Mouse (Mus musculus): ENCODE results near the gene Synpo2. TPM values are rescaled to one million over a fixed set of nuclear protein-coding genes. Genes with fewer than 3 reads are reported as not detected.

Gene Synpo2
- polyA plus RNA-seq, 1 experiment = 5.4 TPM

DNA sequence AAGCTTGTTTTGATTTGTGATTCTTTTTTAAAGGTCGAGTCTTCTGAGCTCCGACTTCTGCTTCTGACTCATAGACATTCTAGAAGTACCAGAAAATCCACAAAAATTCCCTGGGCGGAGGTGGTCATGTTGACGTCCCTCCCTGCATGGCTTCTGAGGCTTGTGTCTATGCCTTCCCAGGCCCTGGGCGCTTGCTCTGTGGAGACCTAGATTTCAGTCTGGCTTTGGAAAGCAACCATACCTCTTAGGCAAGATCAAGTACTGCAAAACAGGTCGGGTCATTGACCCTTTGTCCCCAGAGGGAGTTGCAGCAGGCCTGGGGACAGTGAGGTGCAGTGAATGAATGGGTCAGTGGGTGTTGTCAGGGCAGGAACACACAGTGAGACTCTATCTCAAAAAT is 131.6 kb downstream of the Synpo2 start:
- Histone ChIP-seq H3K36me3 (ENCODE audit: control insufficient read depth, insufficient read depth, low read length) (no peaks in the 10 kb centered on the region), H3K27ac (ENCODE audit: insufficient read depth, low read depth, low read length) (no peak overlapping the region), H3K4me1 (ENCODE audit: control insufficient read depth, insufficient read depth, low read length) (no peaks in the 10 kb centered on the region), H3K4me3 (ENCODE audit: insufficient read depth, low read depth, low read length) (no peak overlapping the region), H3K27me3 (replicated peaks; ENCODE audit: control insufficient read depth, insufficient read depth, low read length) (no peaks in the 10 kb centered on the region)
- no peak for DNase-seq
- TF ChIP-seq POLR2A (IDR thresholded peaks at IDR 0.05; ENCODE audit: low read depth, low read length) (no peak), CTCF (conservative IDR thresholded peaks at IDR 0.05; ENCODE audit: insufficient read depth, insufficient read length, low read depth, low read length) (no peak)
- WGBS = 74% methylated on average over 6 of the region's 6 CpGs

DNA sequence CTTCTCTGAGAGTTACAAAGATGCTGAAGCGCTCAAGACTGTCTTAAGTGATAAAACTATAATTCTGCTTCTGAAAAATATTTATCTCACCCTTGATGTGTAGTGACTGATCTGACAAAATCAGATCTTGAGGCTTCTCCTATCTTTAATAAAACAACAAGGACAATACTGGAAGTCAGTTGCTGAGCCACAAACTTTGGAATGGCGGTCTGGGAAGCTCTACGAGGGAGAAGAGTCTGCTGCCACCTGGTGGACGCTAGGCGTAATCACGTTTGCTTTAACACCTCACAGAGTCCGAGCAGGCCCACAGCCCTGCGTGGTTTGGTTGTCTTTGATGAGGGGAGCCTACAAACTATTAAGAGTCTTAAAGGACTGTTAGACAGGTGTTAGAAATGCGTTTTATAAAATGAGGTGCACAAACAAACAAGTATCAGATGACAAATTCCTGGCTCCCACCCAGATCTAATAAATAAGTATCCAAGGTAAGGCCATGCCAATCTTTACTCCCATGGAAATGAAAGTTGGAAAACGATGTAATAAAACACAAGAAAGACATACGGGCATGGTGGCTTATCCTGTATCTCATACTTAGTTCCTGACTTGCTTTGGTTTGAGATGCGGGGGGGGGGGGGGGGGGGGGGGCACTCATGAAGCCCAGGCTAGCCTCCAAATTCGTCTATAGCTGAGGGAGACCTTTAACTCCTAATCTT is 132.6 kb downstream of the Synpo2 start:
- H3K27ac ChIP-seq (ENCODE audit: insufficient read depth, low read depth, low read length) = no peak overlapping the region
- no peaks in the 10 kb centered on the region for H3K36me3 ChIP-seq (ENCODE audit: control insufficient read depth, insufficient read depth, low read length)
- no peaks in the 10 kb centered on the region for H3K27me3 ChIP-seq (replicated peaks; ENCODE audit: control insufficient read depth, insufficient read depth, low read length)
- DNase-seq = peak; percentile 77
- WGBS = 21% methylated on average over 13 of the region's 13 CpGs
- TF ChIP-seq POLR2A (IDR thresholded peaks at IDR 0.05; ENCODE audit: low read depth, low read length) (no peak), CTCF (conservative IDR thresholded peaks at IDR 0.05; ENCODE audit: insufficient read depth, insufficient read length, low read depth, low read length) (peak; percentile 94)
- H3K4me3 ChIP-seq (ENCODE audit: insufficient read depth, low read depth, low read length) = no peak overlapping the region
- H3K4me1 ChIP-seq (ENCODE audit: control insufficient read depth, insufficient read depth, low read length) = no peaks in the 10 kb centered on the region

DNA sequence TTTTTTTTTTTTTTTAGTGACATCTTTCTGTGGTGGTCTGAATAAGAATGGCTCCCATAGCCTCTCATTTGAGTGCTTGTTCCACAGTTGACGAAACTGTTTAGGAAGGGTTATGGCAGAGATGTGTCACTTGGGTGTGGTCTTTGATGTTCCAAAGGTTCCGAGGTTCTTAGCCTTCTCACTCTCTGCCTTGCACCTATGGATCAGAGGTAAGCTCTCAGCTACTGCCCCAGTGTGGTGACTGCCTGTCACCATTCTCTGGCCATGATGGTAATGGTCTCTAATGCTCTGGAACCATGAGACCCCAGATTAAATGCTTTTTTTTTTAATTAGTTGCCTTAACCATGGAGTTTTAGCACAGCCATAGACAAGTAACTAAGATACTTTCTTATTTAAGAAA is 134.2 kb downstream of the Synpo2 start:
- Histone ChIP-seq H3K27ac (ENCODE audit: insufficient read depth, low read depth, low read length) (no peak overlapping the region), H3K4me3 (ENCODE audit: insufficient read depth, low read depth, low read length) (no peak overlapping the region), H3K36me3 (ENCODE audit: control insufficient read depth, insufficient read depth, low read length) (no peaks in the 10 kb centered on the region), H3K27me3 (replicated peaks; ENCODE audit: control insufficient read depth, insufficient read depth, low read length) (no peaks in the 10 kb centered on the region), H3K4me1 (ENCODE audit: control insufficient read depth, insufficient read depth, low read length) (no peaks in the 10 kb centered on the region)
- no peak for TF ChIP-seq CTCF (conservative IDR thresholded peaks at IDR 0.05; ENCODE audit: insufficient read depth, insufficient read length, low read depth, low read length)
- no peak for TF ChIP-seq POLR2A (IDR thresholded peaks at IDR 0.05; ENCODE audit: low read depth, low read length)
- 89% methylated on average over 2 of the region's 2 CpGs for WGBS
- no peak for DNase-seq

DNA sequence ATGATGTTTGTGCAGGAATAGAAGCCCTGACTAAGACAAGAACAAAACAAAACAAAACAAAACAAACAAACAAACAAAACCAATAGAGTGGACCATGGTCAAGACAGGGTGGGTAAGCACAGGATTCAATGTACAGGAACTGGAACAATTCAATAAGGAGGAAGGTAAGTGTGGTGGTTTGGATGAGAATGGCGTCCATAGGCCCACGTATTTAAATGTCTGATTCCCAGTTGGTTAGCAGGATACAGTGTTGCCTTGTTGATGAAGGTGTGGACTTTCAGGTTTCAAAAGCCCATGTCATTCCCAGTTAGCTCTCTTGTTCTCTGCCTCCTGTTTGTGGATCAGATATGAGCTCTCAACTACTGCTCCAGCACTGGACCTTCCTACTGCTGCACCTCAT is 140.8 kb downstream of the Synpo2 start:
- H3K27me3 ChIP-seq (replicated peaks; ENCODE audit: control insufficient read depth, insufficient read depth, low read length) = no peaks in the 10 kb centered on the region
- TF ChIP-seq POLR2A (IDR thresholded peaks at IDR 0.05; ENCODE audit: low read depth, low read length) (no peak), CTCF (conservative IDR thresholded peaks at IDR 0.05; ENCODE audit: insufficient read depth, insufficient read length, low read depth, low read length) (no peak)
- no peak for DNase-seq
- no peak overlapping the region for H3K4me3 ChIP-seq (ENCODE audit: insufficient read depth, low read depth, low read length)
- no peaks in the 10 kb centered on the region for H3K36me3 ChIP-seq (ENCODE audit: control insufficient read depth, insufficient read depth, low read length)
- H3K4me1 ChIP-seq (ENCODE audit: control insufficient read depth, insufficient read depth, low read length) = peaks cover 12% of the 10 kb centered on the region; the same call in 1 of the 2 replicates
- WGBS = 98% methylated on average over 2 of the region's 2 CpGs
- peak overlapping the region; percentile 31; the same call in 1 of the 2 replicates for H3K27ac ChIP-seq (ENCODE audit: insufficient read depth, low read depth, low read length)

DNA sequence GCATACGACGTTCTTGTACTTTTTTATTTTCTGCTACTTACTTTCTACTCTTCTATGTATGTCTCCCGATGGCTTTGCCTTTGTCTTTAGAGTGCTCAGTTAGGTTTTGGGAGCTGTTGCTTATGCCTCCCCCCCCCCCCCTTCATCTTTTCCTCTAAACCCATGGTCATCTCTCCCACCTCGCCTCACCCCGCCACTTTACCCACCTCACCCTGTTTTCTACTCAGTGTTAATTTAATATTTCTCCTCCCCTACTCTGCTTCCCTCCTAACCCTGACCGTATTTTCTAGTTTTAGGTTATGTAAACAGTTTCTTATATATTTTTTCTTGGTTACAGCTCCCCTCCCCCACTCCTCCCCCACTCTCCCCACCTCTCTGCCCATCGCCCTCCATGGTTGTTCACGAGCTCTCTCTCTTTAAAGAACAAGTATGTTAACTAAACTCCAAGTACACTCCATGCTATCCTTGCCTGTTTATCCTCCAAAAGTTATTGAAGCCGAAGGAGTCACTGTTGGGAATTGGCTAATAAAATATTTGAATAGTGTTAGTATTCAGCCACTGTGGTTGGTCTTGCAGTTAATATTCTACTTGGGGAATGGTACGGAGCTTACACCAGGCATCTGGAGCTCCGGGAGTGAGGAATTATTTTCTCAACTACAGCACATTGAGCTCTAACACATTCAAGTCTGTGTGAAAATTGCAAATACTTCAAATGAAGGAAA is 142.1 kb downstream of the Synpo2 start:
- 20% methylated on average over 11 of the region's 11 CpGs for WGBS
- H3K4me3 ChIP-seq (ENCODE audit: insufficient read depth, low read depth, low read length) = peak overlapping the region; percentile 44
- no peaks in the 10 kb centered on the region for H3K27me3 ChIP-seq (replicated peaks; ENCODE audit: control insufficient read depth, insufficient read depth, low read length)
- no peaks in the 10 kb centered on the region for H3K36me3 ChIP-seq (ENCODE audit: control insufficient read depth, insufficient read depth, low read length)
- H3K27ac ChIP-seq (ENCODE audit: insufficient read depth, low read depth, low read length) = peak overlapping the region; percentile 57
- H3K4me1 ChIP-seq (ENCODE audit: control insufficient read depth, insufficient read depth, low read length) = peaks cover 12% of the 10 kb centered on the region; the same call in 1 of the 2 replicates
- peak; percentile 63 for DNase-seq
- no peak for TF ChIP-seq POLR2A (IDR thresholded peaks at IDR 0.05; ENCODE audit: low read depth, low read length)
- TF ChIP-seq CTCF (conservative IDR thresholded peaks at IDR 0.05; ENCODE audit: insufficient read depth, insufficient read length, low read depth, low read length) = no peak

DNA sequence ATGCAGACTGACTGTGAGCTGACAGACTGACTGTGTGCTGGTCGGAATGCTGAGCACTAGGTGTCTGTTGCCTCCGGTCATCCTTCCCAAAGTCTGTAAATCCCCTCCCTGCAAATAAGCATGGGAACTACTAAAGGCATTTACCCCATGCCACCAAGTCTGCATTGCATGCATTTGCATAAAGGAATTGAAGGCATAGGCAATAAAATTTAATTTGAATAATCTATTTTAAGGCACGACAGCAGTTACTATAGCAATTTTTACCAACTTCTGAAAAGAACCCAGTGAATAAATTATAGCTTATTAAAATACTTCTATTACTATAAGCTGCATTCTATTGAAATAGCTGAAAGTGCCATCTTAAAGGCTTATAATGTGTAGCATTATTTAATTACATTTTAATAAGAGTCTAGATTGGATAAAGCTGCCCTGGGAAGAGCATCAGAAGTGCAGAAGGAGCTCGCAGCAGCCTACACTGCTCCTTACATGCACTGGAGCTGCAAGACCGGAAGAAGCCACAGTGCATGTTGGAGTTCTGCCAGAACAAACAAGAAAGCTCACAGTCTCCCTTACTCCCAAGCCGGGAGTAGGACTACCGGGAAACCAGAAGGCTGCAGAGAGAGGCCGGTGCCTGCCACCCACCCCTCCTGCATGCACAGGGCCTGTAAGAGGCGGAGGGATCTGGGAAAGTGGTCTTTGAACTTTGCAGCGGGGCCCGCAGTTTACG is 142.9 kb downstream of the Synpo2 start:
- DNase-seq = peak; percentile 76
- Histone ChIP-seq H3K36me3 (ENCODE audit: control insufficient read depth, insufficient read depth, low read length) (no peaks in the 10 kb centered on the region), H3K4me3 (ENCODE audit: insufficient read depth, low read depth, low read length) (peak overlapping the region; percentile 44), H3K4me1 (ENCODE audit: control insufficient read depth, insufficient read depth, low read length) (peaks cover 12% of the 10 kb centered on the region; the same call in 1 of the 2 replicates), H3K27me3 (replicated peaks; ENCODE audit: control insufficient read depth, insufficient read depth, low read length) (no peaks in the 10 kb centered on the region), H3K27ac (ENCODE audit: insufficient read depth, low read depth, low read length) (peak overlapping the region; percentile 57; the same call in 1 of the 2 replicates)
- TF ChIP-seq CTCF (conservative IDR thresholded peaks at IDR 0.05; ENCODE audit: insufficient read depth, insufficient read length, low read depth, low read length) = no peak
- no peak for TF ChIP-seq POLR2A (IDR thresholded peaks at IDR 0.05; ENCODE audit: low read depth, low read length)
- WGBS = 25% methylated on average over 12 of the region's 12 CpGs

Data from kidney, adult 2 months (tissue).